Mouse (Mus musculus): ENCODE data around the gene Avpr1b. TPM values are rescaled to one million over a fixed set of nuclear protein-coding genes. Genes with fewer than 3 reads are reported as not detected.

Avpr1b gene
- polyA plus RNA-seq (2015; fragmentation: Nextera tagmentation; extraction: Ambion mirVana): not detected in 2 replicates

GRCm38 (mm10) chr1:131598905-131599304 is at the start of gene Avpr1b:
Avpr1b (plus strand) TSS chr1:131599239.

DNA sequence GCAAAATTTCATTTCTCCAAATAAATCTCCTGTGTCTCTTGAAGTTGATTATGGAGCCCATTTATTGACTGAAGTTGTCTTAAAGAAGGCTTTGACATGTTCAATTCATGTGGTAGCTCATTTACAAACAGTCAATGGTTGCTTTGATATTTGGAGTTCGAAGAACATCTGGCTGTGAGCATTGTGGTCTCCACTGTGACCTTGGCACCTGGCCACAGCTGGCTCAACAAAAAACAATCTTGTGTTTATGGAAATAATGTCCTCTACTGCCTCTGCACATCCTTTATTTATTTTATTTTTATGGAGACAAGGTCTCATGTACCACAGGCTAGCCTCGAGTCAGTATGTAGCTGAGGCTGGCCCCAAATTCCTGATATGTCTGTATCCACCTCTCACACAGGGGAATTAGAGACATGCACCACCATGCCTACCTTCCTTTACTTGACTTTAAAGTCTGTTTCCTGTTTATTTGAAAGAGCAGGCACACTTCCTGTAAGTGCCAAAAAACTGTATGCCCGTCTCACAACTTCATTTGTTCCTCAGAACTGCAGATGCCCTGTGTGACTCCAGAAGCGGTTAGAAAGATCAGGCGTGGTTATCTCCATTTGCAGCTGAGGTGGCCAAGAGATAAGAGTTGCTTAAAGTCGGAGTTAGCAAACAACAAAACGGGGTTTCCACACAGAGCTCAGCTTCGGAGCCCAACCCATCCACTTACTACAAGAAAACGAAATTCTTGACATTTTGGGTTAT is 38.9 kb downstream of the Avpr1b start, which contains the start of gene Ctse:
Gene Ctse (plus strand): TSS at position 516 of the 750 bp plus-strand sequence.

Other genes with a start within 250 kb of the Avpr1b start
- 25.2 and 26.0 TPM in 2 replicates for gene Srgap2, start 71.9 kb upstream of the Avpr1b start, polyA plus RNA-seq (2015; fragmentation: Nextera tagmentation; extraction: Ambion mirVana)
- 1.1 and 1.2 TPM in 2 replicates for gene Fam72a, start 71.3 kb upstream of the Avpr1b start, polyA plus RNA-seq (2015; fragmentation: Nextera tagmentation; extraction: Ambion mirVana)
- gene Ctse, start 39.1 kb downstream of the Avpr1b start, polyA plus RNA-seq (2015; fragmentation: Nextera tagmentation; extraction: Ambion mirVana): 0.08 TPM in 1 of 2 replicates, not detected in the other
- gene Rab7b, start 89.5 kb downstream of the Avpr1b start, polyA plus RNA-seq (2015; fragmentation: Nextera tagmentation; extraction: Ambion mirVana): 3.2 and 3.7 TPM in 2 replicates
- gene Slc26a9, start 144.8 kb downstream of the Avpr1b start, polyA plus RNA-seq (2015; fragmentation: Nextera tagmentation; extraction: Ambion mirVana): 0.03 and 0.06 TPM in 2 replicates
- gene Pm20d1, start 198.1 kb downstream of the Avpr1b start, polyA plus RNA-seq (2015; fragmentation: Nextera tagmentation; extraction: Ambion mirVana): 0.48 and 0.84 TPM in 2 replicates
- 20.5 and 21.5 TPM in 2 replicates for gene Slc41a1, start 228.3 kb downstream of the Avpr1b start, polyA plus RNA-seq (2015; fragmentation: Nextera tagmentation; extraction: Ambion mirVana)

All from neural tube, postnatal 0 days (tissue).